Mouse (Mus musculus): ENCODE measurements around the gene Gm43517.

The Gm43517 gene

GRCm38 (mm10) chr12:49386081-49386805, 1.3 kb downstream of the Gm43517 start:
- no peak for DNase-seq

- DNase-seq, result no peak
These were observed 3.1 kb downstream of the Gm43517 start for GRCm38 (mm10) chr12:49387856-49388598.

- DNase-seq, result no peak
These were observed 4.7 kb downstream of the Gm43517 start for GRCm38 (mm10) chr12:49389666-49390065.

GRCm38 (mm10) chr12:49390257-49390656, 5.3 kb downstream of the Gm43517 start:
- DNase-seq, result no peak

GRCm38 (mm10) chr12:49390926-49391304, 5.9 kb downstream of the Gm43517 start:
- no peak for DNase-seq

GRCm38 (mm10) chr12:49391305-49392040, 6.5 kb downstream of the Gm43517 start:
- DNase-seq, result peak; percentile 56

GRCm38 (mm10) chr12:49392041-49392390, 7.0 kb downstream of the Gm43517 start:
- no peak for DNase-seq

GRCm38 (mm10) chr12:49392876-49393275, 7.9 kb downstream of the Gm43517 start:
- no peak for DNase-seq

- DNase-seq, result no peak
These were observed 8.7 kb downstream of the Gm43517 start for GRCm38 (mm10) chr12:49393639-49394038.

GRCm38 (mm10) chr12:49394181-49394580, 9.2 kb downstream of the Gm43517 start:
- DNase-seq, result no peak

GRCm38 (mm10) chr12:49394836-49395235, 9.9 kb downstream of the Gm43517 start:
- DNase-seq, result no peak

GRCm38 (mm10) chr12:49395969-49396368, 11.0 kb downstream of the Gm43517 start:
- DNase-seq, result no peak

GRCm38 (mm10) chr12:49396776-49397175, 11.8 kb downstream of the Gm43517 start:
- no peak for DNase-seq

- no peak for DNase-seq
These were observed 12.6 kb downstream of the Gm43517 start for GRCm38 (mm10) chr12:49397443-49398162.

GRCm38 (mm10) chr12:49398163-49398540, 13.2 kb downstream of the Gm43517 start:
- no peak for DNase-seq

GRCm38 (mm10) chr12:49398636-49399035, 13.7 kb downstream of the Gm43517 start:
- DNase-seq, result no peak

- no peak for DNase-seq
These were observed 14.6 kb downstream of the Gm43517 start for GRCm38 (mm10) chr12:49399611-49400010.

- no peak for DNase-seq
These were observed 15.3 kb downstream of the Gm43517 start for GRCm38 (mm10) chr12:49400036-49400852.

- no peak for DNase-seq
These were observed 15.8 kb downstream of the Gm43517 start for GRCm38 (mm10) chr12:49400853-49401118.

GRCm38 (mm10) chr12:49401119-49401795, 16.3 kb downstream of the Gm43517 start:
- no peak for DNase-seq

- DNase-seq, result no peak
These were observed 16.8 kb downstream of the Gm43517 start for GRCm38 (mm10) chr12:49401796-49402130.

- no peak for DNase-seq
These were observed 24.9 kb downstream of the Gm43517 start for GRCm38 (mm10) chr12:49409833-49410232.

All from kidney, adult 11 months (tissue).